Mouse (Mus musculus): ENCODE measurements around the gene Cd37. TPM values are rescaled to one million over a fixed set of nuclear protein-coding genes. Genes with fewer than 3 reads are reported as not detected.

The Cd37 gene
- polyA plus RNA-seq, 1 experiment from 2014 or later: 1.1 TPM

DNA sequence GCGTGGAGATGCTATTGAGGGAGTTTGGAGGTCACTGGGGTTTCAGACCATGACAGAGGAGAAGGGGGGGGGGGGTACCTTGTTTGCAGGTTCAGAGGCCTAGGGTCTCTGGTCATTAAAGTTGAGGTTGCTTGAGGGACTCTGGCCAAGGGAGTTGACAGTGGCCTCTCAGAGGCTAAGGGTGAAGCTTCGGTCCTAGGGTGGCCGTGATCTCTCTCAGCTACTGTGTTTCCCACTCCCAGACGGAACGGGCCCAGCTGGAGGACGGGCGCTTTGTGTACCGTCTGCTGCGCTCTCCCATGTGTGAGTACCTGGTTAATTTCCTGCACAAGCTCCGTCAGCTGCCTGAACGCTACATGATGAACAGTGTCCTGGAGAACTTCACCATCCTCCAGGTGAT is 7.0 kb downstream of the Cd37 start:
- no peak overlapping the region for H3K9ac ChIP-seq (ENCODE audit: low read depth, low read length)
- H3K27me3 ChIP-seq (ENCODE audit: control insufficient read depth, insufficient read depth, low read length): no peaks in the 10 kb centered on the region
- no peak overlapping the region for H3K27ac ChIP-seq (ENCODE audit: low read depth, low read length)
- ATAC-seq (ENCODE audit: low FRiP score) (no peak), DNase-seq (ENCODE audit: low spot score) (no peak)
- H3K4me3 ChIP-seq (ENCODE audit: low read depth, low read length): no peak overlapping the region
- H3K4me2 ChIP-seq (replicated peaks; ENCODE audit: low read depth, low read length): no peak overlapping the region
- peaks cover 29% of the 10 kb centered on the region for H3K36me3 ChIP-seq (ENCODE audit: control insufficient read depth, insufficient read depth, low read length)
- 88% methylated on average over 11 of the region's 11 CpGs for WGBS
- H3K4me1 ChIP-seq (replicated peaks; ENCODE audit: control insufficient read depth, insufficient read depth, low read length): peaks cover 7% of the 10 kb centered on the region
- H3K9me3 ChIP-seq (ENCODE audit: control insufficient read depth, low read length): no peaks in the 10 kb centered on the region

- Histone ChIP-seq H3K9ac (ENCODE audit: low read depth, low read length) (no peak overlapping the region), H3K36me3 (ENCODE audit: control insufficient read depth, insufficient read depth, low read length) (peaks cover 32% of the 10 kb centered on the region), H3K4me3 (ENCODE audit: low read depth, low read length) (no peak overlapping the region), H3K9me3 (ENCODE audit: control insufficient read depth, low read length) (no peaks in the 10 kb centered on the region), H3K27me3 (ENCODE audit: control insufficient read depth, insufficient read depth, low read length) (no peaks in the 10 kb centered on the region), H3K4me2 (replicated peaks; ENCODE audit: low read depth, low read length) (no peak overlapping the region), H3K4me1 (replicated peaks; ENCODE audit: control insufficient read depth, insufficient read depth, low read length) (peaks cover 7% of the 10 kb centered on the region), H3K27ac (ENCODE audit: low read depth, low read length) (no peak overlapping the region)
- DNase-seq (ENCODE audit: low spot score) (no peak), ATAC-seq (ENCODE audit: low FRiP score) (no peak)
- 86% methylated on average over 12 of the region's 12 CpGs for WGBS
These were observed 7.7 kb downstream of the Cd37 start for GRCm38 (mm10) chr7:45231192-45231591.

DNA sequence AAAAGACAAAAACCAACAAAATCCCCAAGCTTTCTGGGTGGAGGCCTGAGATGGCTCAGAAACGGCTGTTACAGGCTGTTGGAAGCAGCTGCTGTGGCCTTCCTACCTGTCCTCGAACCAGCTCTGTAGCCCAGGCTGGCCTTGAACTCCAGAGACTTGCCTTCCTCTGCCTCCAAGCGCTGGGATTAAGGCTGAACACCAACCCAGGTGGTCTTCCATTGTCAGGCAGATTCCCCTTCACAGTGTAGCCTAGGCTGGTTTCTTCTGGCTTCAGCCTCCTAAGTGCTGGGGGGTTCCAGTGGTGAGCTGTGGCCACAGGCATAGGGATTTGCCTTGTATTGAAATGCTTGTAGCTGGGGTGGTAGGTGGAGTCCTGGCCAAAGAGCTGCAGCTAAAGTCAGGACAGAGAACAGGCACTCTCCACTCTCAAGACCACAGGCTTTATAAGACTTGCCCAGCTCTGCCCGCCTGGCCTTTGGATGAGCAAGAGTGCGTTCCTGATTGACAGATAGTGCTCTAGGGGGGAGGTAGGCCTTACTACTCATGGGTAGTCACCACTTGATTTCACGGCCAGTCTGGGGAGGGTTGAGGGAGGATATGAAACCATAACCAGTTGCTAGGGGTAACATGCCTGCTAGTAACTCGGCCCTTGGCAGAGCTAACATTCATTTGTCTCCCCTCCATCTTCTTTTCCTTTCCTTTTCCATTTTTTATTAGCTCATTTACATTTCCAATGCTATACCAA is 9.3 kb downstream of the Cd37 start:
- no peak overlapping the region for H3K4me2 ChIP-seq (replicated peaks; ENCODE audit: low read depth, low read length)
- peaks cover 7% of the 10 kb centered on the region for H3K4me1 ChIP-seq (replicated peaks; ENCODE audit: control insufficient read depth, insufficient read depth, low read length)
- no peaks in the 10 kb centered on the region for H3K9me3 ChIP-seq (ENCODE audit: control insufficient read depth, low read length)
- H3K36me3 ChIP-seq (ENCODE audit: control insufficient read depth, insufficient read depth, low read length): peaks cover 34% of the 10 kb centered on the region
- no peak overlapping the region for H3K27ac ChIP-seq (ENCODE audit: low read depth, low read length)
- no peak overlapping the region for H3K9ac ChIP-seq (ENCODE audit: low read depth, low read length)
- ATAC-seq (ENCODE audit: low FRiP score) (no peak), DNase-seq (ENCODE audit: low spot score) (no peak)
- no peak overlapping the region for H3K4me3 ChIP-seq (ENCODE audit: low read depth, low read length)
- H3K27me3 ChIP-seq (ENCODE audit: control insufficient read depth, insufficient read depth, low read length): no peaks in the 10 kb centered on the region
- 87% methylated on average over 7 of the region's 7 CpGs for WGBS

DNA sequence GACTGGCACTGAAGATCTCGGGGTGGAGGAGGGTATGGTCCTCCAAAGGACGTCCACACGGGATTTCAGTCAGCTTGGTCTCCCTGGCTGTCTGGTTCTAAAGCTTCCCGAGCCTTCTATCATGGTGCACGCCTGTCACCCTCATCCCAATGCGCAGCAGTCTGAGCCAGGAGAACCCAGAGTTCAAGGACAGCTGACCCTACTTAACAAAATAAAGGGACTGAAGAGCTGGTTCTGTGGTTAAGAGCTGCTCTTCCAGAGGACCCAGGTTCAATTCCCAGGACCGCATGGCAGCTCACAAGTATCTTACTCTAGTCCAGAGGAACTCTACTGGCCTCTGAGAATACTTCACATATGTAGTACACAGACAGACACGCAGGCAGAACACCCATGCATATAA is 9.9 kb downstream of the Cd37 start:
- no peaks in the 10 kb centered on the region for H3K27me3 ChIP-seq (ENCODE audit: control insufficient read depth, insufficient read depth, low read length)
- ATAC-seq (ENCODE audit: low FRiP score) (no peak), DNase-seq (ENCODE audit: low spot score) (no peak)
- H3K9ac ChIP-seq (ENCODE audit: low read depth, low read length): no peak overlapping the region
- peaks cover 34% of the 10 kb centered on the region for H3K36me3 ChIP-seq (ENCODE audit: control insufficient read depth, insufficient read depth, low read length)
- H3K27ac ChIP-seq (ENCODE audit: low read depth, low read length): no peak overlapping the region
- peaks cover 3% of the 10 kb centered on the region for H3K4me1 ChIP-seq (replicated peaks; ENCODE audit: control insufficient read depth, insufficient read depth, low read length)
- H3K4me2 ChIP-seq (replicated peaks; ENCODE audit: low read depth, low read length): no peak overlapping the region
- H3K9me3 ChIP-seq (ENCODE audit: control insufficient read depth, low read length): no peaks in the 10 kb centered on the region
- H3K4me3 ChIP-seq (ENCODE audit: low read depth, low read length): no peak overlapping the region
- WGBS: 93% methylated on average over 8 of the region's 8 CpGs

- WGBS: 96% methylated on average over 18 of the region's 18 CpGs
- H3K36me3 ChIP-seq (ENCODE audit: control insufficient read depth, insufficient read depth, low read length): peaks cover 34% of the 10 kb centered on the region
These were observed 10.4 kb downstream of the Cd37 start for GRCm38 (mm10) chr7:45228548-45228947.

GRCm38 (mm10) chr7:45226421-45226820 is 12.5 kb downstream of the Cd37 start:
- Histone ChIP-seq H3K9me3 (ENCODE audit: control insufficient read depth, low read length) (no peaks in the 10 kb centered on the region), H3K4me3 (ENCODE audit: low read depth, low read length) (no peak overlapping the region), H3K27ac (ENCODE audit: low read depth, low read length) (no peak overlapping the region), H3K9ac (ENCODE audit: low read depth, low read length) (no peak overlapping the region), H3K4me1 (replicated peaks; ENCODE audit: control insufficient read depth, insufficient read depth, low read length) (no peaks in the 10 kb centered on the region), H3K36me3 (ENCODE audit: control insufficient read depth, insufficient read depth, low read length) (peaks cover 27% of the 10 kb centered on the region), H3K4me2 (replicated peaks; ENCODE audit: low read depth, low read length) (no peak overlapping the region), H3K27me3 (ENCODE audit: control insufficient read depth, insufficient read depth, low read length) (no peaks in the 10 kb centered on the region)
- DNase-seq (ENCODE audit: low spot score) (no peak), ATAC-seq (ENCODE audit: low FRiP score) (no peak)
- 99% methylated on average over 5 of the region's 5 CpGs for WGBS

More at GRCm38 (mm10) chr7:45228548-45228947, 10.4 kb downstream of the Cd37 start:
- no peak overlapping the region for H3K4me2 ChIP-seq (replicated peaks; ENCODE audit: low read depth, low read length)
- no peak overlapping the region for H3K9ac ChIP-seq (ENCODE audit: low read depth, low read length)
- DNase-seq (ENCODE audit: low spot score): no peak
- no peak overlapping the region for H3K27ac ChIP-seq (ENCODE audit: low read depth, low read length)
- no peak overlapping the region for H3K4me3 ChIP-seq (ENCODE audit: low read depth, low read length)
- H3K4me1 ChIP-seq (replicated peaks; ENCODE audit: control insufficient read depth, insufficient read depth, low read length): no peaks in the 10 kb centered on the region; the same call in 1 of the 2 replicates
- H3K27me3 ChIP-seq (ENCODE audit: control insufficient read depth, insufficient read depth, low read length): no peaks in the 10 kb centered on the region
- no peaks in the 10 kb centered on the region for H3K9me3 ChIP-seq (ENCODE audit: control insufficient read depth, low read length)
- ATAC-seq (ENCODE audit: low FRiP score): no peak

- Histone ChIP-seq H3K27me3 (ENCODE audit: control insufficient read depth, insufficient read depth, low read length) (no peaks in the 10 kb centered on the region), H3K27ac (ENCODE audit: low read depth, low read length) (no peak overlapping the region), H3K4me1 (replicated peaks; ENCODE audit: control insufficient read depth, insufficient read depth, low read length) (no peaks in the 10 kb centered on the region), H3K9ac (ENCODE audit: low read depth, low read length) (no peak overlapping the region), H3K9me3 (ENCODE audit: control insufficient read depth, low read length) (no peaks in the 10 kb centered on the region), H3K4me2 (replicated peaks; ENCODE audit: low read depth, low read length) (no peak overlapping the region), H3K4me3 (ENCODE audit: low read depth, low read length) (no peak overlapping the region), H3K36me3 (ENCODE audit: control insufficient read depth, insufficient read depth, low read length) (peaks cover 30% of the 10 kb centered on the region)
- no peak for ATAC-seq (ENCODE audit: low FRiP score)
- no peak for DNase-seq (ENCODE audit: low spot score)
- 97% methylated on average over 7 of the region's 7 CpGs for WGBS
These were observed 14.1 kb downstream of the Cd37 start for GRCm38 (mm10) chr7:45224826-45225225.

DNA sequence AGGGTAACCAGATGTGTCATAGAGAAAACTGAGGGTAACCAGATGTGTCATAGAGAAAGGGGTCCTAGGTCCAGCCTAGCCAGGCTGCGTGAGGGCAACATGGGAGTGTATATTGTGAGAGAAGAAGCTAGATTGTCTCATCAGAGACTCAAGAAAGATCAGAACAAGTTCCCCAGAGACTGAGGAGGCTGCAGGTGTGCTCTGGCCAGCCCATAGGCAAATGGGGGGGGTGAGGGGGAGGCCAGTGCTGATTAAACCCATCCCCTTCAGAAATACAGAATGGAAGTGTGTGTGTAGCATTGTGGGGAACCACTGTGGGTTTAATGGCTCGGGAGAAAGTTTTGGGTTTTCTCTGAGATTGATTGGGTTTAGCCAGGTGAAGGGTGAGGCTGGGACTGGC is 17.2 kb downstream of the Cd37 start:
- H3K4me2 ChIP-seq (replicated peaks; ENCODE audit: low read depth, low read length): no peak overlapping the region
- no peak overlapping the region for H3K9ac ChIP-seq (ENCODE audit: low read depth, low read length)
- no peak overlapping the region for H3K27ac ChIP-seq (ENCODE audit: low read depth, low read length)
- no peaks in the 10 kb centered on the region for H3K27me3 ChIP-seq (ENCODE audit: control insufficient read depth, insufficient read depth, low read length)
- no peaks in the 10 kb centered on the region for H3K9me3 ChIP-seq (ENCODE audit: control insufficient read depth, low read length)
- no peak overlapping the region for H3K4me3 ChIP-seq (ENCODE audit: low read depth, low read length)
- H3K36me3 ChIP-seq (ENCODE audit: control insufficient read depth, insufficient read depth, low read length): peaks cover 13% of the 10 kb centered on the region
- peaks cover 9% of the 10 kb centered on the region for H3K4me1 ChIP-seq (replicated peaks; ENCODE audit: control insufficient read depth, insufficient read depth, low read length)
- DNase-seq (ENCODE audit: low spot score) (no peak), ATAC-seq (ENCODE audit: low FRiP score) (no peak)
- WGBS: 80% methylated on average over 2 of the region's 2 CpGs

Measured in hindbrain, embryonic 11.5 days (tissue).